Comparison of ENCODE assay signal across 21 mouse cellular contexts in genomic region chr3:53559056-53559455, GRCm38 (mm10).
DNase-seq lines count a peak whose midpoint lies in the region; ATAC-seq and TF ChIP-seq lines count a peak whose summit lies in the region.
"Had no signal": no experiment of that assay in that cellular context is flagged by ENCODE, and none has a peak within 500 bp of the region (broad histone marks: within the 10 kb centered on the region; RNA-seq: fewer than 3 reads in every experiment).

No protein-coding gene starts in this region.

- no peaks in the 10 kb centered on the region for H3K27me3 ChIP-seq in kidney, embryonic 15.5 days
- no peaks in the 10 kb centered on the region for H3K27me3 ChIP-seq in midbrain, postnatal 0 days (ENCODE audit: insufficient read depth, low read length)
- no peaks in the 10 kb centered on the region for H3K27me3 ChIP-seq in midbrain, embryonic 10.5 days (ENCODE audit: low read depth, poor library complexity, severe bottlenecking)
- no peaks in the 10 kb centered on the region for H3K27me3 ChIP-seq in stomach, postnatal 0 days (ENCODE audit: control insufficient read depth, insufficient read depth, low read length)
- H3K27me3 ChIP-seq: embryonic facial prominence, embryonic 13.5 days; heart, embryonic 15.5 days had no signal

- WGBS in kidney, embryonic 15.5 days = 16% methylated on average over 6 of the region's 6 CpGs
- WGBS in midbrain, postnatal 0 days = 69% methylated on average over 6 of the region's 6 CpGs
- 74% methylated on average over 6 of the region's 6 CpGs for WGBS in midbrain, embryonic 10.5 days
- 5% methylated on average over 6 of the region's 6 CpGs for WGBS in stomach, postnatal 0 days

- peaks cover 59% of the 10 kb centered on the region for H3K4me1 ChIP-seq in kidney, embryonic 15.5 days
- no peaks in the 10 kb centered on the region for H3K4me1 ChIP-seq in midbrain, postnatal 0 days (ENCODE audit: insufficient read depth, low read length)
- peaks cover 77% of the 10 kb centered on the region for H3K4me1 ChIP-seq in midbrain, embryonic 10.5 days
- peaks cover 8% of the 10 kb centered on the region; the same call in 1 of the 2 replicates for H3K4me1 ChIP-seq in stomach, postnatal 0 days (replicated peaks; ENCODE audit: control insufficient read depth, insufficient read depth)

- H3K9me3 ChIP-seq in kidney, embryonic 15.5 days (replicated peaks) = no peaks in the 10 kb centered on the region
- no peaks in the 10 kb centered on the region for H3K9me3 ChIP-seq in midbrain, postnatal 0 days (ENCODE audit: low read length)
- H3K9me3 ChIP-seq in midbrain, embryonic 10.5 days (replicated peaks) = no peaks in the 10 kb centered on the region
- H3K9me3 ChIP-seq in stomach, postnatal 0 days (ENCODE audit: control insufficient read depth, low read length) = no peaks in the 10 kb centered on the region
- H3K9me3 ChIP-seq: embryonic facial prominence, embryonic 13.5 days; heart, embryonic 15.5 days; limb, embryonic 10.5 days had no signal

- peak; percentile 32 for DNase-seq in embryo, embryonic 10 days (ENCODE audit: low spot score)
- DNase-seq in embryo, embryonic 9.5 days (ENCODE audit: extremely low spot score) = no peak
- DNase-seq in kidney, postnatal 4 days = no peak
- peak; percentile 16 for DNase-seq in midbrain, postnatal 0 days (ENCODE audit: low spot score)
- no peak for DNase-seq in midbrain, embryonic 10.5 days (ENCODE audit: low spot score)
- no peak for DNase-seq in stomach, postnatal 0 days (ENCODE audit: low spot score)
- no peak for DNase-seq in gastrocnemius, postnatal 10 days
- DNase-seq: forebrain, postnatal 0 days; gastrocnemius, adult 2 months; heart, adult 2 months; midbrain, embryonic 14.5 days; retina, postnatal 1 day; right cerebral cortex, postnatal 4 days; thymus, adult 2 months had no signal

- TF ChIP-seq CTCF in midbrain, postnatal 0 days (IDR thresholded peaks at IDR 0.05) = no peak
- TF ChIP-seq CTCF in stomach, postnatal 0 days (IDR thresholded peaks at IDR 0.05; ENCODE audit: low read depth) = no peak

- no peak overlapping the region for H3K4me2 ChIP-seq in kidney, embryonic 15.5 days
- H3K4me2 ChIP-seq in midbrain, postnatal 0 days (ENCODE audit: low read depth, low read length, poor library complexity, severe bottlenecking) = no peak overlapping the region
- 0 out of 2 replicates have a peak overlapping the region, but pooled peaks have one; percentile 12 for H3K4me2 ChIP-seq in stomach, postnatal 0 days (replicated peaks; ENCODE audit: low read depth)
- H3K4me2 ChIP-seq: embryonic facial prominence, embryonic 13.5 days; heart, embryonic 15.5 days; liver, embryonic 11.5 days had no signal

- no peak overlapping the region for H3K4me3 ChIP-seq in kidney, embryonic 15.5 days (replicated peaks)
- no peak overlapping the region for H3K4me3 ChIP-seq in midbrain, postnatal 0 days (ENCODE audit: low read depth, low read length)
- no peak overlapping the region for H3K4me3 ChIP-seq in midbrain, embryonic 10.5 days
- no peak overlapping the region for H3K4me3 ChIP-seq in stomach, postnatal 0 days (ENCODE audit: low read depth, low read length)
- H3K4me3 ChIP-seq: embryonic facial prominence, embryonic 13.5 days; gastrocnemius, adult 2 months; heart, adult 2 months; heart, embryonic 15.5 days; limb, embryonic 10.5 days had no signal

- no peaks in the 10 kb centered on the region for H3K36me3 ChIP-seq in kidney, embryonic 15.5 days
- H3K36me3 ChIP-seq in midbrain, postnatal 0 days (ENCODE audit: insufficient read depth, low read length) = no peaks in the 10 kb centered on the region
- no peaks in the 10 kb centered on the region for H3K36me3 ChIP-seq in midbrain, embryonic 10.5 days
- no peaks in the 10 kb centered on the region for H3K36me3 ChIP-seq in stomach, postnatal 0 days (ENCODE audit: control insufficient read depth, insufficient read depth, low read length)
- H3K36me3 ChIP-seq: embryonic facial prominence, embryonic 13.5 days; G1E; heart, embryonic 15.5 days; limb, embryonic 10.5 days had no signal

- H3K27ac ChIP-seq in kidney, embryonic 15.5 days = peak overlapping the region; percentile 34
- H3K27ac ChIP-seq in midbrain, postnatal 0 days (ENCODE audit: low read depth, low read length) = no peak overlapping the region
- H3K27ac ChIP-seq in midbrain, embryonic 10.5 days (replicated peaks) = no peak overlapping the region; the same call in 1 of the 2 replicates
- peak overlapping the region; percentile 78; the same call in 1 of the 2 replicates for H3K27ac ChIP-seq in stomach, postnatal 0 days (replicated peaks)
- H3K27ac ChIP-seq: embryonic facial prominence, embryonic 13.5 days; gastrocnemius, adult 2 months; heart, adult 2 months; heart, embryonic 15.5 days; limb, embryonic 10.5 days had no signal

- ATAC-seq in kidney, embryonic 15.5 days (replicated peaks; ENCODE audit: low FRiP score) = no peak
- ATAC-seq in midbrain, postnatal 0 days (ENCODE audit: low FRiP score) = no peak
- ATAC-seq in stomach, postnatal 0 days (ENCODE audit: low FRiP score, low TSS enrichment) = no peak
- ATAC-seq: CD4-positive, CD25-positive, alpha-beta regulatory T cell, adult 4 months; forebrain, postnatal 0 days had no signal

- H3K9ac ChIP-seq in kidney, embryonic 15.5 days = no peak overlapping the region
- no peak overlapping the region for H3K9ac ChIP-seq in midbrain, postnatal 0 days (replicated peaks; ENCODE audit: low read length, poor library complexity, severe bottlenecking)
- H3K9ac ChIP-seq in stomach, postnatal 0 days (ENCODE audit: low read length) = no peak overlapping the region
- H3K9ac ChIP-seq: embryonic facial prominence, embryonic 13.5 days; forebrain, postnatal 0 days; heart, embryonic 15.5 days had no signal

- no peak for TF ChIP-seq EP300 in stomach, postnatal 0 days (optimal IDR thresholded peaks at IDR 0.05)

Comparison
In these comparisons a context has a peak if more than half of its experiments do, and no peak if none do; other contexts are left out.
1. DNase-seq: peak in embryo, embryonic 10 days (single experiment) and midbrain, postnatal 0 days (single experiment); none in embryo, embryonic 9.5 days (single experiment), kidney, postnatal 4 days (0 of 2), midbrain, embryonic 10.5 days (single experiment), stomach, postnatal 0 days (single experiment) and gastrocnemius, postnatal 10 days (single experiment).
2. H3K27ac ChIP-seq: peak in kidney, embryonic 15.5 days (single experiment) and stomach, postnatal 0 days (single experiment); none in midbrain, postnatal 0 days (single experiment) and midbrain, embryonic 10.5 days (single experiment).